Mouse (Mus musculus): ENCODE measurements around the gene Mucl3.

DNA sequence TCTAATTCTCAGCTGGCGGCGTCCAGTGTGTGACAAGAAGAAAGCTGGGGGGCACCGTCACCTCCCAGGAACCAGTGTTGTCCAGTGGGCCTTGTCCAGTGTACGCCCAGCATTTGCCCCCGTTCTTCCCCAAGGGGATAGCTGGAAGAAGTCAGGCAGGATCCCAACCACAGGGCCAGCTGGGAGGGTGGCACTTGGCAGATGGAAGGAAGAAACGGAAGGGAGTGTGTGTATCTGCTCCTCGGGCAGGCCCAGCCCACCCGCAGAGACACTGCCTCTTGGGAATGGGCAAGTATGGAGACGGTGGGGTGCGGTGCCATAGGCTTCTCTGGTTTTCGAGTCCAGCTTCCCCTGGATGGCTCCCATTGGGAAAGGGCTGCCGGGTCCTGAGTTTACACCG, 38.5 kb upstream of the Mucl3 start:
- no peak for TF ChIP-seq POLR2A (IDR thresholded peaks at IDR 0.05; ENCODE audit: borderline replicate concordance, extremely low read depth, low read depth, low read length)
- no peak for TF ChIP-seq CTCF (IDR thresholded peaks at IDR 0.05; ENCODE audit: insufficient read depth, low read length)
